ENCODE assay signal across 9 mouse cellular contexts in the genomic region with DNA sequence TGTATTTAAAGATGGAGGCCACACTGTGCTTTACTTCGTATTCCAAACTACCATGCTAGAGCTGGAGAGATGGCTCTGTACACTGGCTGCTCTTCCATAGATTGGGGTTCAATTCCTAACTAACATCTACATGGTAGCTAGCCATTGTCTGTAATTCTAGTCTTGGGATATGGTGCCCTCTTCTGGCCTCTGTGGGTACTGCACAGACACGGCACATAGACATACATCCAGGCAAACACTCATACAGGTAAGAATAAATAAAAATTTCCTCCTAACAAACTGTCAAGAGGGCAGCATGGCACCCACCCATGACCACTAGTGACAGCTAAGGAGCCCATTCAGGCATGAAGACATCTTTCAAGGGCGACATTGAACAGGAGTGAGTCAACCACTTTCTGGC. TPM values are rescaled to one million over a fixed set of nuclear protein-coding genes. Genes with fewer than 3 reads are reported as not detected.
A peak's percentile ranks its signal among the peaks of the same experiment; 100 is the strongest.
DNase-seq lines count a peak whose midpoint lies in the region; ATAC-seq and TF ChIP-seq lines count a peak whose summit lies in the region.
"Had no signal": no experiment of that assay in that cellular context is flagged by ENCODE, and none has a peak within 500 bp of the region (broad histone marks: within the 10 kb centered on the region; RNA-seq: fewer than 3 reads in every experiment).

No protein-coding gene starts in this region.

- peaks cover 51% of the 10 kb centered on the region for H3K36me3 ChIP-seq in forebrain, embryonic 15.5 days
- peaks cover 30% of the 10 kb centered on the region for H3K36me3 ChIP-seq in hindbrain, postnatal 0 days (ENCODE audit: insufficient read depth, low read length)

- no peaks in the 10 kb centered on the region for H3K27me3 ChIP-seq in forebrain, embryonic 15.5 days
- no peaks in the 10 kb centered on the region for H3K27me3 ChIP-seq in hindbrain, postnatal 0 days (ENCODE audit: insufficient read depth, low read length)
- H3K27me3 ChIP-seq: lung, embryonic 15.5 days had no signal

- peak; percentile 90 for DNase-seq in NIH3T3 (ENCODE audit: low read depth)
- DNase-seq in hindbrain, postnatal 0 days (ENCODE audit: low spot score) = peak; percentile 80
- peak; percentile 70 to 84 for DNase-seq in layer of hippocampus, postnatal 36 days
- DNase-seq in lung, postnatal 4 days = peak; percentile 47 to 81
- peak; percentile 92 to 93 for DNase-seq in right cerebral cortex, adult 2 months (ENCODE audit: low spot score in 2 of 2)
- DNase-seq in yolk sac, embryonic 10.5 days (ENCODE audit: low spot score) = peak; percentile 60

- H3K4me3 ChIP-seq in forebrain, embryonic 15.5 days = no peak overlapping the region
- no peak overlapping the region for H3K4me3 ChIP-seq in hindbrain, postnatal 0 days (ENCODE audit: low read length)
- H3K4me3 ChIP-seq: lung, embryonic 15.5 days had no signal

- ATAC-seq in cerebellum, adult (ENCODE audit: insufficient number of reproducible peaks, low FRiP score, low TSS enrichment) = peak; percentile 36; the same call in 1 of the 2 replicates
- peak; percentile 44; the same call in 1 of the 2 replicates for ATAC-seq in forebrain, embryonic 15.5 days (replicated peaks)
- ATAC-seq in hindbrain, postnatal 0 days = peak; percentile 46

- H3K9me3 ChIP-seq in forebrain, embryonic 15.5 days = no peaks in the 10 kb centered on the region
- no peaks in the 10 kb centered on the region for H3K9me3 ChIP-seq in hindbrain, postnatal 0 days (ENCODE audit: low read length)
- H3K9me3 ChIP-seq: lung, embryonic 15.5 days had no signal

- H3K27ac ChIP-seq in forebrain, embryonic 15.5 days (replicated peaks) = no peak overlapping the region
- no peak overlapping the region; the same call in 1 of the 2 replicates for H3K27ac ChIP-seq in hindbrain, postnatal 0 days
- H3K27ac ChIP-seq: lung, embryonic 15.5 days had no signal

- H3K4me2 ChIP-seq in forebrain, embryonic 15.5 days (replicated peaks) = no peak overlapping the region
- H3K4me2 ChIP-seq in hindbrain, postnatal 0 days (ENCODE audit: low read depth, low read length) = no peak overlapping the region
- H3K4me2 ChIP-seq: lung, embryonic 15.5 days had no signal

- no peaks in the 10 kb centered on the region for H3K4me1 ChIP-seq in forebrain, embryonic 15.5 days
- no peaks in the 10 kb centered on the region for H3K4me1 ChIP-seq in hindbrain, postnatal 0 days (ENCODE audit: insufficient read depth, low read length)
- H3K4me1 ChIP-seq: lung, embryonic 15.5 days had no signal

- WGBS in forebrain, embryonic 15.5 days = 14% methylated on average over 3 of the region's 3 CpGs
- 12% methylated on average over 3 of the region's 3 CpGs for WGBS in hindbrain, postnatal 0 days

- no peak overlapping the region for H3K9ac ChIP-seq in forebrain, embryonic 15.5 days (replicated peaks)
- H3K9ac ChIP-seq in hindbrain, postnatal 0 days (replicated peaks; ENCODE audit: low read length) = no peak overlapping the region
- H3K9ac ChIP-seq: lung, embryonic 15.5 days had no signal

- peak; percentile 94 for TF ChIP-seq CTCF in hindbrain, postnatal 0 days (IDR thresholded peaks at IDR 0.05; ENCODE audit: low read depth)

RNA-seq across cellular contexts. Expression of a gene that starts 12.0 kb away (rescaled TPM):
- 5.0 and 5.7 TPM in 2 replicates for polyA plus RNA-seq in forebrain, embryonic 15.5 days (2015; fragmentation: Nextera tagmentation; extraction: Ambion mirVana)
- total RNA-seq in hindbrain, postnatal 0 days (2014; rRNA removed) = 8.4 and 13.5 TPM in 2 replicates
- 9.8 and 10.8 TPM in 2 replicates for polyA plus RNA-seq in hindbrain, postnatal 0 days (2015; fragmentation: Nextera tagmentation; extraction: Ambion mirVana)
- total RNA-seq in layer of hippocampus, postnatal 36 days (2021) = 10 to 100 TPM; 16.0 to 18.1 TPM

RNA-seq across cellular contexts. Expression of a gene that starts 13.6 kb away (rescaled TPM):
- polyA plus RNA-seq in forebrain, embryonic 15.5 days (2015; fragmentation: Nextera tagmentation; extraction: Ambion mirVana) = 35.5 and 40.5 TPM in 2 replicates
- total RNA-seq in hindbrain, postnatal 0 days (2014; rRNA removed) = 33.7 and 80.8 TPM in 2 replicates
- polyA plus RNA-seq in hindbrain, postnatal 0 days (2015; fragmentation: Nextera tagmentation; extraction: Ambion mirVana) = 34.0 and 34.1 TPM in 2 replicates
- 10 to 100 TPM; 18.2 to 25.4 TPM for total RNA-seq in layer of hippocampus, postnatal 36 days (2021)

RNA-seq across cellular contexts. Expression of a gene that starts 27.4 kb away (rescaled TPM):
- 431 and 436 TPM in 2 replicates for polyA plus RNA-seq in forebrain, embryonic 15.5 days (2015; fragmentation: Nextera tagmentation; extraction: Ambion mirVana)
- total RNA-seq in hindbrain, postnatal 0 days (2014; rRNA removed) = 161 and 164 TPM in 2 replicates
- polyA plus RNA-seq in hindbrain, postnatal 0 days (2015; fragmentation: Nextera tagmentation; extraction: Ambion mirVana) = 238 and 246 TPM in 2 replicates
- total RNA-seq in layer of hippocampus, postnatal 36 days (2021) = 100 to 1,000 TPM; 123 to 134 TPM

RNA-seq across cellular contexts. Expression of a gene that starts 35.8 kb away (rescaled TPM):
- polyA plus RNA-seq in forebrain, embryonic 15.5 days (2015; fragmentation: Nextera tagmentation; extraction: Ambion mirVana) = not detected in 2 replicates
- not detected in 2 replicates for total RNA-seq in hindbrain, postnatal 0 days (2014; rRNA removed)
- polyA plus RNA-seq in hindbrain, postnatal 0 days (2015; fragmentation: Nextera tagmentation; extraction: Ambion mirVana) = not detected in 2 replicates
- total RNA-seq in layer of hippocampus, postnatal 36 days (2021) = not detected
- polyA plus RNA-seq: lung, embryonic 15.5 days had no signal

RNA-seq across cellular contexts. Expression of a gene that starts 35.9 kb away (rescaled TPM):
- polyA plus RNA-seq in forebrain, embryonic 15.5 days (2015; fragmentation: Nextera tagmentation; extraction: Ambion mirVana) = 0.43 and 0.51 TPM in 2 replicates
- 1.4 TPM in 1 of 2 replicates, not detected in the other for total RNA-seq in hindbrain, postnatal 0 days (2014; rRNA removed)
- 0.20 and 0.25 TPM in 2 replicates for polyA plus RNA-seq in hindbrain, postnatal 0 days (2015; fragmentation: Nextera tagmentation; extraction: Ambion mirVana)
- 1 to 10 TPM in 1 of 2 experiments, under 1 TPM in 1; 0.68 to 1.5 TPM for total RNA-seq in layer of hippocampus, postnatal 36 days (2021)
